Mouse (Mus musculus): ENCODE results near the gene 1700003E16Rik. TPM values are rescaled to one million over a fixed set of nuclear protein-coding genes. Genes with fewer than 3 reads are reported as not detected.

Gene 1700003E16Rik
- total and polyA plus RNA-seq, 2 experiments from 2014 or later: 10.2 to 12.7 TPM

DNA sequence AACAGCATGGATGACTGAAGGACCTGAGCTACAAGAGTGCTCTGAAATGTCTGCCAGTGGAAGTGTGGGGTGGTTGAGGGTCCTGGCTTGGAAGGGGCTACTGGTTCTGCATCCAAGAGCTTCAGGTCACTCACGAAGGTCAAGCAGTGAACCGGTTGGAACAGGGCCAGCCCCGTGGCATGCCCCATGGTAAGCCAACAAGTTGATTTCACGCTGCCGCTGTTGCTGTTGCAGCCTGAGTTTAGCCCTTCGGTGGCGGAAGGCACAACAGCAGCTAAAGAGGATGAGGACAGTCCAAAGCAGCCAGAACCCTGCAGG, 36.5 kb upstream of the 1700003E16Rik start:
- Histone ChIP-seq H3K27me3 (ENCODE audit: insufficient read depth, low read length) (no peaks in the 10 kb centered on the region), H3K36me3 (ENCODE audit: insufficient read depth, low read length) (0 out of 2 replicates have a peak, but pooled peaks cover 9% of the 10 kb centered on the region), H3K4me3 (ENCODE audit: low read length) (no peak overlapping the region), H3K27ac (no peak overlapping the region), H3K9me3 (ENCODE audit: low read length) (no peaks in the 10 kb centered on the region), H3K4me2 (ENCODE audit: low read depth, low read length) (peak overlapping the region; percentile 98; the same call in 1 of the 2 replicates), H3K4me1 (ENCODE audit: insufficient read depth, low read length) (peaks cover 31% of the 10 kb centered on the region), H3K9ac (replicated peaks; ENCODE audit: low read length) (0 out of 2 replicates have a peak overlapping the region, but pooled peaks have one; percentile 76)
- ATAC-seq (no peak), DNase-seq (ENCODE audit: low spot score) (no peak)
- WGBS: 39% methylated on average over 7 of the region's 7 CpGs
- no peak for TF ChIP-seq CTCF (IDR thresholded peaks at IDR 0.05; ENCODE audit: low read depth)

DNA sequence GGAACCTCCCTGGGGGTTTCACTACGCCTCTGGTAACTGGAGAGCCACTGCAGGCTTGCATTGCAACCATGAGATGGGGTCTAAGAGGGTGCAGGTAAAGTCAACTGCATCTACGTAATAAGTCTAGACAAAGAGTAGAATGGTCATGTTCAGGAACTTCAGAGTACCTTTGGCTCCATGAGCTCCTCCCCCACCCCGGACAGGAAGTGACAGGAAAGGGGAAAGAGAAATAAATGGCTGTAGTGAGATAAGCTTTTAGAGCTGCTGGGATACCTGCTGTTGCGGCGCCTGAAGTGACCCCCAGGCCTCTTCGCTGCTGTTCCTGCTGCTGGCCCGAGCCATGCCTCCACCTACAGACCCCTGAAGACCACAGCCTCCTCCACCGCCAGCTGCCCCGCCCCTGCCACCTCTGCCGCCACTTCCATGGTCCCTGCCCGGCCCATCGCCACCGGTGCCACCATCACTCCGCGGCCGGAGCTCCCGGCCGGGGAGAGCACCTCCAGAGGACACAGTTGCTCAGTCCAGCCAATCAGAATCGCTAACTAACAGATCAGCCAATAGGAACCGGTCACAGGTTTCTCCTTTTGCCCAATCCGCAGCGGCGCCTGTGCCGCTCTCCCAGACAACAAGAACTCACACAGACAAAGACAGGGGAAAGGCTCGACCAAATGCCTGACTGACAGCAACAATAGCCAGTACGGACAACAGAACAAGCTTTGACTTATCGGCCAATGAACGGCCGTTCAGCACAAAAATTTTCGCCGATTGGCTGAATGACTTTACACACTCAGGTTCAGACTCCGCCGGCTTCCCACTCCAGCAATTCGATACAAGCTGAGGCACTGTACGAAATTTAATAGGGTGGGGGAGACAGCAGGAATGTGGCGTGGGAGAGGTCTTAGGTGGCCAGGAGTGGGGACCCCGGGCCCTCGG, 35.0 kb upstream of the 1700003E16Rik start, which contains the start of gene Wbp1:
Gene Wbp1, minus strand, starts transcription at position 630 of the 933 bp plus-strand sequence.
- Histone ChIP-seq H3K4me2 (ENCODE audit: low read depth, low read length) (peak within 1 kb of the TSS; percentile 98), H3K4me1 (ENCODE audit: insufficient read depth, low read length) (peaks cover 28% of the 10 kb centered on the region), H3K4me3 (ENCODE audit: low read length) (peak within 1 kb of the TSS; percentile 74), H3K27ac (peak within 1 kb of the TSS; percentile 95), H3K9me3 (ENCODE audit: low read length) (no peaks in the 10 kb centered on the region), H3K9ac (replicated peaks; ENCODE audit: low read length) (peak within 1 kb of the TSS; percentile 80), H3K36me3 (ENCODE audit: insufficient read depth, low read length) (0 out of 2 replicates have a peak, but pooled peaks cover 9% of the 10 kb centered on the region), H3K27me3 (ENCODE audit: insufficient read depth, low read length) (no peaks in the 10 kb centered on the region)
- DNase-seq (ENCODE audit: low spot score) (peak; percentile 97), ATAC-seq (peak; percentile 96)
- no peak; the same call in 1 of the 2 replicates for TF ChIP-seq CTCF (IDR thresholded peaks at IDR 0.05; ENCODE audit: low read depth)
- WGBS: under 1% methylated on average over 38 of the region's 38 CpGs

DNA sequence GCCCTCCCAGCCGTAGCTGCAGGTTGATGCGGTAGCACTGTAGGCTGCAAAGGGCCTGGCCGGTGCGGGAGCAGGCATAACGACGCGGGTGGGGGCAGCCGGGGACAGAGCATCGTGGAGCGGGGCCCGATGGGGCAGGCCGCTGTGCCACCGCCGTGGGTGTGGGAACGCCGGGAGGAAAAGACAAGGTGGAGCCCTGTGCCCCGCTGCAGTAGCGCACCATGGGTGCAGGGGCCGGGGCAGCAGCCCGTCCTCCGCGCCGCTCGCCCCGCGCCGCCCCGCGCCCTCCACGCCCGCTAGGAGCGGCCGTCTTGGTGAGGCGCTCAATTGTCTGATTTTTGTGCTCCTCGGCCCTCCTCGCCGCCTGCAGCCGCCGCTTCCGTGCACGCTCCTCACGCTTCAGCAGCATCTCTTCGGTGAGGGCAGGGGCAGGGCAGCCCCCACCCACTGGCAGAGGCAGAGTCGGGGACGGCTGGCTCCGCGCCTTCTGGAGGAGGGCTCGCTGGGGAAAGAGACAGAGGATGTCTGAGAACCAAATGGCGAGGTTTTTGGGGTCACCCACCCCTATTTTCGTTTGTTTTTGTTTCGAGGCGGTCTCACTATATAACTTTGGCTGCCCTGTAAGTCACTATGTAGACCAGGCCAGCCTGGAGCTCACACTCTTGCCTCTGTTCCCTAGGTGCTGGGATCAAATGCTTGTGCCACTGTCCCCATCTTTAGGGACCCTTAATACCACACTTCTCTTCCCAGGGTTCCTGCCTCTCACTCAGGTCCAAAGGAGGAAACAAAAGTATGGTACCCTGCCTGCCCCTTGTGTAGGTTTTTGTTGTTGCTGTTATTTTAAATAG, 34.1 kb upstream of the 1700003E16Rik start:
- Histone ChIP-seq H3K4me2 (ENCODE audit: low read depth, low read length) (peak overlapping the region; percentile 98), H3K27me3 (ENCODE audit: insufficient read depth, low read length) (no peaks in the 10 kb centered on the region), H3K4me3 (ENCODE audit: low read length) (peak overlapping the region; percentile 74), H3K9me3 (ENCODE audit: low read length) (no peaks in the 10 kb centered on the region), H3K4me1 (ENCODE audit: insufficient read depth, low read length) (peaks cover 22% of the 10 kb centered on the region), H3K9ac (replicated peaks; ENCODE audit: low read length) (peak overlapping the region; percentile 80), H3K36me3 (ENCODE audit: insufficient read depth, low read length) (0 out of 2 replicates have a peak, but pooled peaks cover 9% of the 10 kb centered on the region), H3K27ac (peak overlapping the region; percentile 95)
- under 1% methylated on average over 40 of the region's 52 CpGs for WGBS
- ATAC-seq (no peak; the same call in 1 of the 2 replicates), DNase-seq (ENCODE audit: low spot score) (peak; percentile 52)
- TF ChIP-seq CTCF (IDR thresholded peaks at IDR 0.05; ENCODE audit: low read depth): no peak

DNA sequence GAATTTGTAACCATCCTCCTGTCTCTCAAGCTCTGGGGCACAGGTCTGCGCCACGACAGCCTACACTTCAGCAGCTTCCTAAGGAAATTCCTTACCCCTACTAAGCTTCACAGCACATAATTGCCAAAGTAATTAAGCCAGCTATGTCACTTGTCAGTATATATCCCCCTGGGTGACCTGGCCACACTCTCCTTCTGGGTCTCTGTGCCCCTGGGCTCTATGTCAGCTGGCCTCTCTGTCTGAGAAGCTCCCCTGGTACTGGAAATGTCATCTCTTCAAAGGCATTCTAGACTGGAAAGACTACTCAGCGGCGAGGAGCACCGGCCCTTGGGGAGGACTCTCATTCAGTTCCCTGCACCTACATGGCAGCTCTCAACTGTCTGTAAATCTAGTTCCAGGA, 33.2 kb upstream of the 1700003E16Rik start:
- no peak overlapping the region for H3K4me3 ChIP-seq (ENCODE audit: low read length)
- no peaks in the 10 kb centered on the region for H3K27me3 ChIP-seq (ENCODE audit: insufficient read depth, low read length)
- H3K9me3 ChIP-seq (ENCODE audit: low read length): no peaks in the 10 kb centered on the region
- 0 out of 2 replicates have a peak, but pooled peaks cover 8% of the 10 kb centered on the region for H3K36me3 ChIP-seq (ENCODE audit: insufficient read depth, low read length)
- DNase-seq (ENCODE audit: low spot score): no peak
- no peak overlapping the region for H3K4me2 ChIP-seq (ENCODE audit: low read depth, low read length)
- H3K27ac ChIP-seq: no peak overlapping the region
- WGBS: 57% methylated on average over 5 of the region's 5 CpGs
- TF ChIP-seq CTCF (IDR thresholded peaks at IDR 0.05; ENCODE audit: low read depth): no peak
- H3K9ac ChIP-seq (replicated peaks; ENCODE audit: low read length): no peak overlapping the region
- peaks cover 22% of the 10 kb centered on the region for H3K4me1 ChIP-seq (ENCODE audit: insufficient read depth, low read length)
- ATAC-seq: no peak

DNA sequence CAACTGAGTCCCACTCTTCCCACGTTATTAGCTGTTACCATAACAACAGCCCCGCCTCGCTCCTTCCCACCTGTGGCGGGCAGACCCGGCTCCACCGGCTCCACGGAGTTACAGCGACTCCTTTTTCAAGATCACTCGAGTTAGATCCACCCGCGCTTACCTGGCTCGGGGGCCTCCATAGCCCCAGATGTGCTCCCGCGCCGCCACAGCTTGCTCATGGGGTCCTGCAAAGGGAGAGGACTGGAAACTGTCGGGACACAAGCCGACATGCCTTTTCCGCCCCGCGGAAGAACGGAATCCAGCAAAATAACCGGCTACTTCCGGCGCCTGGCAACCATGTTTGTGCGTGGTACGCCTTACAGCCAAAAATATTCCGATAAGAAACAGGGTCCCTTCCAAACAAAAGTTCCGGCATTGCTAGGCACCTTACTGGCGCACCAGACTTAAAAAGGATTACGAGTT, 31.3 kb upstream of the 1700003E16Rik start:
- Histone ChIP-seq H3K4me2 (ENCODE audit: low read depth, low read length) (peak overlapping the region; percentile 96), H3K27me3 (ENCODE audit: insufficient read depth, low read length) (no peaks in the 10 kb centered on the region), H3K27ac (no peak overlapping the region), H3K9me3 (ENCODE audit: low read length) (no peaks in the 10 kb centered on the region), H3K9ac (replicated peaks; ENCODE audit: low read length) (peak overlapping the region; percentile 43), H3K4me3 (ENCODE audit: low read length) (peak overlapping the region; percentile 75), H3K4me1 (ENCODE audit: insufficient read depth, low read length) (peaks cover 20% of the 10 kb centered on the region), H3K36me3 (ENCODE audit: insufficient read depth, low read length) (no peaks in the 10 kb centered on the region)
- DNase-seq (ENCODE audit: low spot score) (peak; percentile 98), ATAC-seq (peak; percentile 17; the same call in 1 of the 2 replicates)
- under 1% methylated on average over 30 of the region's 30 CpGs for WGBS
- no peak for TF ChIP-seq CTCF (IDR thresholded peaks at IDR 0.05; ENCODE audit: low read depth)

DNA sequence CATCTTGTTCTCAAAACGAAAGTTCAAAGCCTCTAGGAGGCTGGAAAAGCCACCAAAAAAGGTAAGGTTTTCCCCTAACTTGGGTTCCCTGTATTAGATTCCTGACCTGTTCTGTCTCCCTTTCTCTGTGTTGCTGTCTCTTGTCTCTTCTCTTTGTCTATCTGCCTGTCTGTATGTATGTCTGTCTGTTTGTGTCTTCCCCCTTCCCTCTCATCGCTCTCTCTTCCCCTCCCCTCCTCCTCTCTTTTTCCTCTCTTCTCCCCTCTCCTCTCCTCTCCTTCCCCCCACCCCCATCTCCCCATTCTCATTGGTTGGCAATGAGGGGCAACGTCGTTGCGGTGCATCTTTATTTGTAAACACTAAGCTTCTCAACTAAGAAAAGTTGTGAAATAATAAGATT, 30.9 kb upstream of the 1700003E16Rik start, which contains the start of gene Ino80b:
Gene Ino80b, minus strand, starts transcription at position 101 of the 400 bp plus-strand sequence.
- Histone ChIP-seq H3K27me3 (ENCODE audit: insufficient read depth, low read length) (no peaks in the 10 kb centered on the region), H3K9ac (replicated peaks; ENCODE audit: low read length) (peak within 1 kb of the TSS; percentile 43), H3K36me3 (ENCODE audit: insufficient read depth, low read length) (no peaks in the 10 kb centered on the region), H3K9me3 (ENCODE audit: low read length) (no peaks in the 10 kb centered on the region), H3K4me1 (ENCODE audit: insufficient read depth, low read length) (peaks cover 15% of the 10 kb centered on the region), H3K27ac (no peak within 1 kb of the TSS), H3K4me3 (ENCODE audit: low read length) (peak within 1 kb of the TSS; percentile 75), H3K4me2 (ENCODE audit: low read depth, low read length) (peak within 1 kb of the TSS; percentile 96)
- no peak for TF ChIP-seq CTCF (IDR thresholded peaks at IDR 0.05; ENCODE audit: low read depth)
- WGBS: 26% methylated on average over 5 of the region's 5 CpGs
- no peak for DNase-seq (ENCODE audit: low spot score)
- no peak for ATAC-seq
